Mouse (Mus musculus): ENCODE results near the gene Olfr54. TPM values are rescaled to one million over a fixed set of nuclear protein-coding genes. Genes with fewer than 3 reads are reported as not detected.

Olfr54 gene
- total RNA-seq, 1 experiment from 2014 or later = 0.48 TPM

Other genes starting within 250 kb of the Olfr54 start
- 5.2 and 9.8 TPM in 2 replicates for gene Zfp354c, start 186.5 kb upstream of the Olfr54 start, total RNA-seq (2021)
- 0.79 and 0.82 TPM in 2 replicates for gene Zfp879, start 172.7 kb upstream of the Olfr54 start, total RNA-seq (2021)
- 0.07 and 1.1 TPM in 2 replicates for gene Grm6, start 163.6 kb upstream of the Olfr54 start, total RNA-seq (2021)
- 2.5 and 3.0 TPM in 2 replicates for gene Zfp454, start 126.6 kb upstream of the Olfr54 start, total RNA-seq (2021)
- 5.0 and 6.0 TPM in 2 replicates for gene Zfp2, start 98.1 kb upstream of the Olfr54 start, total RNA-seq (2021)
- 2.1 and 2.9 TPM in 2 replicates for gene Zfp354b, start 82.6 kb upstream of the Olfr54 start, total RNA-seq (2021)
- gene 4933414I15Rik, start 70.5 kb upstream of the Olfr54 start, total RNA-seq (2021) = not detected in 2 replicates
- not detected in 2 replicates for gene Prop1, start 60.5 kb upstream of the Olfr54 start, total RNA-seq (2021)
- not detected in 2 replicates for gene Olfr1378, start 47.7 kb upstream of the Olfr54 start, total RNA-seq (2021)
- not detected in 2 replicates for gene Olfr1377, start 32.3 kb upstream of the Olfr54 start, total RNA-seq (2021)
- gene Olfr51, start 10.6 kb upstream of the Olfr54 start, total RNA-seq (2021) = not detected in 2 replicates
- gene Olfr1375, start 33.9 kb downstream of the Olfr54 start, total RNA-seq (2021) = not detected in 2 replicates
- gene Zfp354a, start 45.0 kb downstream of the Olfr54 start, total RNA-seq (2021) = 6.2 and 8.6 TPM in 2 replicates
- gene Gm12569, start 206.2 kb downstream of the Olfr54 start, total RNA-seq (2021) = not detected in 2 replicates
- gene Clk4, start 247.5 kb downstream of the Olfr54 start, total RNA-seq (2021) = 78.3 and 92.0 TPM in 2 replicates
- 0.64 and 0.93 TPM in 2 replicates for gene BC049762, start 248.8 kb downstream of the Olfr54 start, total RNA-seq (2021)